Mouse (Mus musculus) gastrocnemius, postnatal 14 days (tissue): ENCODE measurements around the gene Ehd1. TPM values are rescaled to one million over a fixed set of nuclear protein-coding genes. Genes with fewer than 3 reads are reported as not detected.

Source experiments
- DNase-seq: peaks from one replicate; pipeline ENCODE4 v3.0.0; 2021; ENCODE audit warnings: mixed read lengths
- intact Hi-C: fragments of 180-260 bp; cut with DNase I; formaldehyde crosslinking; loops from one replicate; pipeline ENCODE4 v1.15.1; 2025; ENCODE audit warnings: low total_unique reads
- long read RNA-seq, 2 experiments: library from polyadenylated mRNA; stranded (forward); transcript quantifications; one replicate each; pipeline ENCODE4 v2.0.0; 2021
- total RNA-seq, 2 experiments: library from RNA; stranded (reverse); gene quantifications; 2 replicates each; pipeline ENCODE4 v1.2.3; 2021

Ehd1 gene
- 10 to 100 TPM; 40.5 to 50.8 TPM for total RNA-seq
- long read RNA-seq, experiment 1, transcript Ehd1-201 (5 exons, 3,353 nt), result major isoform, 76 of 87 reads
- long read RNA-seq, experiment 1, partial matches to known transcripts, result 2 of 87 reads
- long read RNA-seq, experiment 1, other reads (novel, unspliced or antisense), result 9 of 87 reads
- long read RNA-seq, experiment 2, transcript Ehd1-201 (5 exons, 3,353 nt), result major isoform, 86 of 95 reads
- long read RNA-seq, experiment 2, partial matches to known transcripts, result 3 of 95 reads
- long read RNA-seq, experiment 2, other reads (novel, unspliced or antisense), result 6 of 95 reads

DNA sequence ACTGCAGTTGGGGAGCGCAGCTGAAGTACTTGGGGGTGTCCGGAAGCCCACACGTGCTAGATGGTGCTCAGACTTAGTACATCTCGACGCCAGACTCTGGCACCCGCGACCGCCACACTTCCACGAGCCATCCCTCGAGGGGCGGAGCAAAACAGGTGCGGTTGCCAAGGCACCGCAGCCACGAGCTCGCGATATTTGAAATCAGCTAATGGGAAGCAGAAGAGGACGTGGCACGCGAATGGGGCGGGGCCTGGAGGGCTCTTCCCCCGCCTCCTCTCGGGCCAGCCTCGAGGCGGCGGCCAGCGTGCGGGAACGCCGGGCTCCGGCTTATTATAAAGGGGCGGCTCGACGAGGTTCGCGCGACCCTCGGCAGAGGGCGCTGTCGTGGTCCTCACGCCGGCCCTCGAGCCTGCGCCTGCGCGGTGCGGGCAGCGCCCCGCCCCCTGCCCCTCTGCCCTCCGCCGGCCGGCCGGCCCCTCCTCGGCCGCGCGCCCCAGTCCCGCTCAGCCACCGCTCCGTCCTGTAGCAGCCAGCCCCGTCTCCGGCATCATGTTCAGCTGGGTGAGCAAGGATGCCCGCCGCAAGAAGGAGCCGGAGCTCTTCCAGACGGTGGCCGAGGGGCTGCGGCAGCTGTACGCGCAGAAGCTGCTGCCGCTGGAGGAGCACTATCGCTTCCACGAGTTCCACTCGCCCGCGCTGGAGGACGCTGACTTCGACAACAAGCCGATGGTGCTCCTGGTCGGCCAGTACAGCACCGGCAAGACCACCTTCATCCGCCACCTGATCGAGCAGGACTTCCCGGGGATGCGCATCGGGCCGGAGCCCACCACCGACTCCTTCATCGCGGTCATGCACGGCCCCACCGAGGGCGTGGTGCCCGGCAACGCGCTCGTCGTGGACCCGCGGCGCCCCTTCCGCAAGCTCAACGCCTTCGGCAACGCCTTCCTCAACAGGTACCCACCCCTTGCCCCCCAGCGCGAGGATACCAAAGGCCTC is at the start of gene Ehd1:
TSS of gene Ehd1 (plus strand) at position 300 of the 996 bp plus-strand sequence.
- intact Hi-C loops, result no loop called here

GRCm38 (mm10) chr19:6226763-6227162 is 49.8 kb upstream of the Ehd1 start:
- intact Hi-C loops, result no loop called here
- no peak for DNase-seq

More for the DNA sequence above, at the start of gene Ehd1:
- peak; percentile 97 for DNase-seq

- intact Hi-C loops, result no loop called here
- DNase-seq, result no peak
These were observed 48.7 kb upstream of the Ehd1 start for GRCm38 (mm10) chr19:6227864-6228263.

- intact Hi-C loops, result loop anchor here (5.0 kb wide), 1 partner anchor 93 kb away; no protein-coding TSS in a partner anchor
- peak; percentile 47 for DNase-seq
These were observed 46.1 kb upstream of the Ehd1 start for GRCm38 (mm10) chr19:6230411-6230810.

- no peak for DNase-seq
- intact Hi-C loops, result loop anchor here (5.0 kb wide), 1 partner anchor 94 kb away; no protein-coding TSS in a partner anchor
These were observed 45.5 kb upstream of the Ehd1 start for GRCm38 (mm10) chr19:6231036-6231435.

- intact Hi-C loops, result loop anchor here (5.0 kb wide), 1 partner anchor 96 kb away; no protein-coding TSS in a partner anchor
- no peak for DNase-seq
These were observed 42.9 kb upstream of the Ehd1 start for GRCm38 (mm10) chr19:6233647-6234046.

GRCm38 (mm10) chr19:6234337-6235083 is 42.0 kb upstream of the Ehd1 start:
- DNase-seq, result no peak
- intact Hi-C loops, result loop anchor here (5.0 kb wide), 1 partner anchor 97 kb away; no protein-coding TSS in a partner anchor

GRCm38 (mm10) chr19:6235084-6236052 is 41.2 kb upstream of the Ehd1 start, which contains the start of gene Ppp2r5b:
Gene Ppp2r5b, minus strand, starts transcription at chr19:6235872.
- DNase-seq, result peak; percentile 95
- intact Hi-C loops, result no loop called here

- peak; percentile 92 for DNase-seq
- intact Hi-C loops, result no loop called here
These were observed 40.5 kb upstream of the Ehd1 start for GRCm38 (mm10) chr19:6236053-6236441.

DNA sequence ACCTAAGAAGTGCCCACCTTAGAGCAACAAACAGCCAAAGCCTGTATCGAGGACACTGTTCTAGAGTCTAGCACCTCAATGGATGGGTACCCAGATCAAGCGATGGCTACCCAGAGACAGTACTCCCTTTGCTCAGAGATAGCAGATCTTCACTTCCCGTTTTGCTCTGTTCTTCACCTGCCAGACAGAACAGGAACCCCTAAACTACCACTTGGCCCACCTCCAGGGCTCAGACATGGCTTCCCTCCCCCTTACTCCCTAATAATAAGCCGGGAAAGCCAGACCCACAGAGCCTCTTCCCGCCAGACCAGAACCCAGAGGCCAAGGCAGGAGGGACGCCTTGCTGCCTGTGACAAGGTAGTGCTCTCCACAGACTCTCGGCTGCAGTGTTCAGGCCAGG is 39.7 kb upstream of the Ehd1 start:
- intact Hi-C loops, result no loop called here
- DNase-seq, result no peak

DNA sequence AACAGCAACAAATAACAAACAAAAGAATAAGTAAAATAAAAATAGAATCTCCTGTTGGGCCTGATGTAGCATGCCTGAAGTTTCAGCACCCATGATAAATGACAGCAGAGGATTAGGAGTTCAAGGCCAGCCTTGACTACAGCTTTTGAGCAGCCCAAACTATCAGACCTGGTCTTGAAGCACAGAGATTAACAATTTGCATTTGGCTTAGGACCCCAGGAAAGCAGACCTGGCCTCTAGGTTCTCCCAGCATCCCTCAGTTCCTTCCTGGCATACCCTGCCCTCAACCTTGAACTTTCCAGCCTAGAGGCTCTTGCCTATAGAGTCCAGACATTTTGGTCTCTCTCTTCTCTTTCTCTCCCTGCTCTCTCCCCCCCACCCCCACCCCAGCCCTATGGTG is 37.8 kb upstream of the Ehd1 start:
- DNase-seq, result no peak
- intact Hi-C loops, result no loop called here

- no peak for DNase-seq
- intact Hi-C loops, result no loop called here
These were observed 36.4 kb upstream of the Ehd1 start for GRCm38 (mm10) chr19:6240136-6240535.

DNA sequence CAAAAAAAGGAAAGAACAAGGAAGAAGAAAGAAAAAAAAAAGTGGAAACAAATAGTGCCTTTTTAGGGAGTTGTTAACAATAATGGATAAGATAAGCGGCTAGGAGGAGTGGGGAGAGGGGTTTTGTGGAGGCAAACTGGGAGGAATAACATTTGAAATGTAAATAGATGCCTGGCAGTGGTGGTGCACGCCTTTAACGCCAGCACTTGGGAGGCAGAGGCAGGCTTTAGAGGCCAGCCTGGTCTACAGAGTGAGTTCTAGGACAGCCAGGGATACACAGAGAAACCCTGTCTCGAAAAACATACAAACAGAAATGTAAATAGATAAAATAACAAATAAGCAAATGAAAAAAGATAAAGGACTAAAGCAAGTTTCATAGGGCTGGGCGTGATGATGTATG is 35.8 kb upstream of the Ehd1 start:
- intact Hi-C loops, result no loop called here
- no peak for DNase-seq

- peak; percentile 99 for DNase-seq
- intact Hi-C loops, result no loop called here
These were observed 35.0 kb upstream of the Ehd1 start, which contains the start of gene Atg2a for GRCm38 (mm10) chr19:6241274-6242107. Gene Atg2a, plus strand, starts transcription at chr19:6241668.

DNA sequence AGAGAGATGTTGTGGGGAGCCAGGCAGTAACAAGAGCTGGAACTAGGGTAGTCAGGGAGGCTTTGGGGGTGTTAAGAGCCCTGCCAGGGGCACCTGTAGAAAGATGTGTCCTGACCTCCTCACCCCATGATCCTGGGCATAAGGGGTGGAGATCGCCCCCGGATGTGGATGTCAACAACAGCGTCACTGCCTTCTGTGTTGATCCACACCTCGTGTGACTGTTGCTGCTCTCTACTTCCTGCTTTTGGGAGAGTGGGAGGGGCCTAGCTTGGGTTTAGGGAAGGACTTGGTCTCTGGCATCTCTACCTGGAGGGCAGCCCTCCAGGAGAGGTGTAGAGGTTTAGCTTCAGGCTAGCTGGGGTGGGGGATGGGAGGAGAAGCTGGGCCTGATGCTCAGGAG is 34.2 kb upstream of the Ehd1 start:
- DNase-seq, result peak; percentile 51
- intact Hi-C loops, result no loop called here

DNA sequence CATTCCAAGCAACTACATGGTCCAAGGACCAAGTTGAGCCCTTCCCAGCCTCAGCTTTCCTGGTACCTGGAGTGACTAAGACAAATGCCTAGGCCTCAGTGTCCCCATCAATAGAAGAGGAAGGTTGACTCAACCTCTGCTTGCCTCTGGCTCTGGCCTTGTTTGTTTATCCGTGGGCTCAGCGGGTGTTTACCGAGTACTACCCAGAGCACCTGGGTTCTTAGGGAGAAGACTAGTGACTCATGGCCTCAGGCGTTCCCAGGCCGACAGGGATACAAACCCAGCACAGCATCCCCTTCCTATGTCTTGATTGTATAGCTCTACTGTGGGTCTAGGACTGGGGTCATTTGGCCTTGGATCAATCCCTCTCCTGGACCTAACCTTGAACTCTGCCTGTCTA is 33.3 kb upstream of the Ehd1 start:
- no peak for DNase-seq
- intact Hi-C loops, result no loop called here

DNA sequence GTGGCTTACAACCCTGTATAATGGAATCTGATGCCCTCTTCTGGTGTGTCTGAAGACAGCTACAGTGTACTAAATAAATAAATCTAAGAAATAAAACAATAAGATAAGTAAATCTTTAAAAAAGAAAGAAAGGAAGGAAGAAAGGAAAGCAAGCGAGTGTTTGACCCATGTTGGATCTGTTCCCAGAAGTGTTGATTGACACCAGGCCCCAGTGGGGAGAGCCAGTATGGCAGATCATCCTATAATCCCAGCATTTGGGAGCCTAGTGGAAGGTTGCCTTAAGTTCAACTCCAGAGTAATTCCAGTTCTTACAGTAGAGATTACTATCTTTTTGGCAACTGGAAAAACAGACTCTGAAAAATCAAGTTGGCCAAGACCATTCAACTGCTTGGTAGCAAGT is 30.7 kb upstream of the Ehd1 start:
- intact Hi-C loops, result no loop called here

More for the DNA sequence above, 30.7 kb upstream of the Ehd1 start:
- DNase-seq, result no peak
